Mouse (Mus musculus) kidney, adult 2 months (tissue): ENCODE measurements around the gene Arap1.

Experiments
- CTCF ChIP-seq: fragments of 200-500 bp; conservative IDR thresholded peaks from 2 replicates; pipeline ENCODE4 v1.5.1; 2011; ENCODE audit warnings: low read depth, mild to moderate bottlenecking, control low read depth, low read length, moderate library complexity, mixed read lengths; ENCODE audit not compliant: insufficient read depth, insufficient read length
- POLR2A ChIP-seq: fragments of 200-500 bp; IDR thresholded peaks from one replicate; pipeline ENCODE4 v1.6.1; 2011; ENCODE audit warnings: low read depth, low read length, control low read depth

DNA sequence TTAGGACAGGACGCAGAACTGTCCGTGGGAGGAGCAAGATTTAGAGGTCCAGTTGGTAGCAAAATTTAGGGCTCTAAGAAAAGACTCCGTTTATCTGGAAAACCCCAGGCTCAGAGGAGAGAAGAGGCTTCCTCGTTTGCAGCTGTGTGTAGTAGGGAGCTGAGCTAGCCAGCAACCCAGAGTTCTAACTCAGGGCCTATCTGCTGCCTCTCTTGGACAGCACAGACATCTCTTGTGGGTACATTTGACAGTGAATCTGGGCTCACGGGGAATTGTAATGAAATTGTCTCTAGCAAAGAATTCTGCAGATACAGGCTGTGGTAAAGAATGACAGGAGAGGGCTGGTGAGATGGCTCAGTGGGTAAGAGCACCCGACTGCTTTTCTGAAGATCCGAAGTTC lies 45.2 kb upstream of the Arap1 start:
- TF ChIP-seq CTCF = no peak
- TF ChIP-seq POLR2A = no peak
